Mouse (Mus musculus): ENCODE data around the gene Ckap2. TPM values are rescaled to one million over a fixed set of nuclear protein-coding genes. Genes with fewer than 3 reads are reported as not detected.
A peak's percentile ranks its signal among the peaks of the same experiment; 100 is the strongest.
"Not testable (repeated sequence)": the region's sequence is repeated elsewhere in the genome, so short reads cannot be mapped to it uniquely, and the experiment has no call there.

The Ckap2 gene
- total RNA-seq, 1 experiment from 2014 or later = 7.6 TPM

DNA sequence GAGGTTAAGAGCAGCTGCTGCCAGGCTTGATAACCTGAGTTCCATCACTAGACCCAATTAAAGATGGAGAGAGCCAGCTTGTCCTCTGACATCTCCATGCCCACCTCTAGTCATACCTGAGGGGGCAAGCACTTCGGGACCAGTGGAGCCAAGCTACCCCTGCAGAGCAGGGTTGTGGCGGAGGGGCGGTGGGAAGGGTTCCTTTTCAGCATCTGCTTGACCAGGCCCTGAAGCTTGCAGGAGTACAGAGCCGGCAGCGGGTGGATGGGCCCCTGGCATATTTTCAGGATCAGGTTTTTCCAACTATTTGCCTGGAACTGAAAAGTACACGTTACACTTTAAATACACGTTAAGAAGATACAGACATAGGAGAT is 37.3 kb downstream of the Ckap2 start:
- no peak for DNase-seq

DNA sequence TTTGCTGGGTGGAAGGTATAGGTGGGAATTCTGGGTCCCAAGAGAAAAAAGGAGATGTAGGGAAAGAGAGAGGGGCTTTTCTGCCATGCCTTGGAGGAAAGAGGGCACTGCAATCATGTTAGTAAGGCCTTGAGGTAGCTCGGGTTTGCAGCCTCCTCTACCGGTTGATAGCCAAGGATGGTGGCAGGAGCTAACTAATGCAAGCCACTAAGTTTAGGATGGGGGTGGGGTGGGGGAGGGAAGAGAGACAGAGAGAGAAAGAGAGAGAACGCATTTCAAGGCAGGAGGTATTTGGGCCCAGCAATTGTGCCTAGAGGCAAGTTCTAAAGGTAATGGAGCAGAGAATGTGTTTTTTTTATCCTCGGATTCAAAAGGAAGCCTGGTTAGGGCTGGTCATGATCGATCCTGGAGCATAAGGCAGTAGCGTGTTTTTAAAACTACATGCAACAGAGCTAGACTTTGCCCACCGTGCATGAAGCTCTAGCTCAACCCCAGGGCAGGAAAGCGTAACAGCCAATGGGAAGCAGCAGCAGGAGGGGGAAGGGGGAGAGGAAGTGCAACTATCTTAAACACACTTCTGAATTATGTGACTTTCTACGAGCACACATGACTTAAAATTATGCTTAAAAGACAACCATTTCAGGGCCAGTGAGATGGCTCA is 37.8 kb downstream of the Ckap2 start:
- no peak for DNase-seq

DNA sequence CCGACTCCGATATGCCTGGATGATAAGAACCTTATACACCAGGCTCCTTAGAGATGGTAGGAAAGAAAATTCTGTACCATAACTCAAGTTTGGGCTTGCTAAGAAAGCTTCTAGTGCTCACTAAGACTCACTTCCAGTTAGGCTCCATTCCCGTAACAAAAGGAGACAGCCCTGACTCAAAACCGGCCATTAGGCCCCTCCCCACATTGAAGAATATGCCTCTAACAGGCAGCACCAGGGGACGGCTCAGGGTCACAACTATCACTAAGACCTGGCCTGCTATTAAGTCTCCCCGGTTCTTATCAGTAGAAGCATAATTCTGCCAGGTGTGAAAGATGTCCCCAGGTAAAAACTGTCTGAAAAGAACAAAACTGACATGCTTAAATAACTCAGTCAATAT is 39.8 kb downstream of the Ckap2 start:
- no peak for DNase-seq

DNA sequence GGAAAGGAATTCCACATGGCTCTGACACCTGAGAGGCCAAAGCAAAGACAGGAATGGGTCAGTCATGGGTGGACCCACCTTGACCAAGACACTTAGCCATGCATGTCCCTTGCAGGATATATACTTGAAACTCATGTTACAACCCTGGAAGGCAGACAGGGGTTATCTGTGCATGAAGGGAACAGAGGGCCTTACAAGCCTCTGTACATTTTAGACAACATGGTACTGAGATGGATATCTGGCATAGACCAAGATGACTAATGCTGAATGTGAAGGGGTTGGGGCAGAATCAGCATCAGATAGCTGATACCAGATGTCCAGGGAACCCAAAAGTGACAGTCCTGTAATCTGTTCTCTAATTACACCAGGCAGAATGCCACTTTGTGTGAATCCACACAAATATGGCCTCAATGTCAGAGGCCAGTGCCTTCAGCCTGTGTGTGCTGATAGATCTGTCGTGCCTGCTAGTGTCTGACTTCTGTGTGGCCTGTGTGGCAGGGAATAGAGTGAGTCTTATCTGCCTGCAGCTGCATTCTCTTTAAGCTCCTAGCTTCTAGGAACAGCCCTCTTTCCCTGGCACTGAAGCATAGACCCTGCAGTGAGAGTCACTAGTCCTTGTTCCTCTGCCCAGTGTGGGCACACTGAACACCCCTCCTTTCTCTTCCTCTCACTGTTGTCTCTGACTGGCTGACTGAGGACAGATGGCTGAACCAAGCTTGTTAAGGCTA is 41.7 kb downstream of the Ckap2 start:
- no peak for DNase-seq

DNA sequence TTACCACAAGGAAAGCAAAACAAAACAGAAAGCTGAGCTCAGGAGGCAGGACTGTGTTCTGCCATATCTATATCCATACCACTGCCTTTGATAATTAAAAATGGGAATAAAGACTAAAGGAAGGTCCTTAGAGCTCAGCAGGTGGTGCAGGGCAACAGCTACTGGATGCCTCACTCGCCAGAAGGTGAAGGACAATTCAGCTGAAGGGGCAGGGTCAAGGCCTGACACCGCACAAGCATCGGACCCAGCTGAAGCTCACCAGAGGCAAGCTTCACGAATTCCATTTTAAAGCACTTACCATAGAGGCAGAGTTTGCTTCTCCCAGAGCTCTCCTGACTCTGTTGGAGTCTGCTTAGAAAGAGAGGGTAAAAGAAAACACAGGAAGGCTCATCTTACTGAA is 43.0 kb downstream of the Ckap2 start:
- DNase-seq = no peak

DNA sequence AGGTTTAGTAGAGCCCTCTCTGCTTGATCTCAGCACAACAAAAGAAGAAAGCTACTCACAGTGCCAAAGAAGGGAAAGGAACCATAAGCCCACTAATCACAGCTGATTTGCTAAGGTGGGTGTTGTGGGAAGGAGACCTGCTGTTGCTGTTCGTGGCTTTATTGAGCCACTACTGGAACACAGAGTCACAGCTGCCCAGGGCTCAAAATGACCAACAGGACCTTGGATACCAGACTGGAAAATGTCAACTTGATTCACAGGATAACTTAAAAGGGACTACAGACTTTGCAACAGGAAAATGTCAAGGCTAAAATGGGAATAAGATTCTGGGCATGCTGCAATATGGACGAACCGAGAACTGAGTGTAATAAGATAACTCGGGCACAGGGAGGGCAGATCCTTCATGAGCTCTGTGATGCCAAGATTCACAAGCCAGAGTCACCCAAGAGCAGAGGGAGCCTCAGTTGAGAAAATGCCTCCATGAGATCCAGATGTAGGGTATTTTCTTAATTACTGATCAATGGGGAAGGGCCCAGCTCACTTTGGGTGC is 43.7 kb downstream of the Ckap2 start:
- DNase-seq = peak; percentile 31

DNA sequence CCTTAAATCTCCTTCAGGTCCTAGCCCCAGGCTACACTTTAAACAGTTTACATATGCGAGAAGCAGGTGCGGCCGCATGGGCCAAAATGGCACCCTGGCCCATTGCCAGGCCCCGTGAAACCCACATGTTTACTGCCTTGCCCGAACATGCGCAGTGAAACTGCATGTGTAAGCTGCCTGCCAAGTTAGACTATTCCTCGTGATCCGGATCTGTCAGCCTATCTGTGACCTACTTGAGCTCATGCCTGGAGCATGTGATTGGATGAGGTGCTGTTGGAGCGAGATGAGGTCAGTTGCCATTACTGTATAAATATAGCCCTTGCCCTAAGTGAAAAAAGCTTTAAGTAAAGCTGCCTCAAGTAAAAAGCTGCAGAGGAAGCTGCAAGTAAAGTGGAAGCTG is 49.2 kb downstream of the Ckap2 start:
- not testable (repeated sequence) for DNase-seq

DNA sequence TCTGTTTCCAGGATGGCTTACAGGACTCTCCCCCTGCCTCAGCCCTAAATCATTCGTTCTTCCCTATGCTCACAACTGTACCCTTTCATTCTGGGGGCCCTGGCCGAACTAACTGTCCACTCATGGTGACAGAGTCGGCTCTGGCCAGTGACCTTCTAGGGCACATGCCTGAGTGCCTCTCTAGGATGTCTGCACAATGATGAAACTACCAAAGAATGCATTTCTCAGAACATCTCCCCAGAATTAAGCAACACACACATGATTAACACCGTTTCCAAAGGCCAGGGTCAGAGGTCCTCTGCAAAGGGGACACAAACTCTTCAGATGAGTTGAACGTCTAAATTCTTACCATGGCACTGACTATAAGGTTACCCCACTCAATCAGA is 50.9 kb downstream of the Ckap2 start:
- peak; percentile 18 for DNase-seq

DNA sequence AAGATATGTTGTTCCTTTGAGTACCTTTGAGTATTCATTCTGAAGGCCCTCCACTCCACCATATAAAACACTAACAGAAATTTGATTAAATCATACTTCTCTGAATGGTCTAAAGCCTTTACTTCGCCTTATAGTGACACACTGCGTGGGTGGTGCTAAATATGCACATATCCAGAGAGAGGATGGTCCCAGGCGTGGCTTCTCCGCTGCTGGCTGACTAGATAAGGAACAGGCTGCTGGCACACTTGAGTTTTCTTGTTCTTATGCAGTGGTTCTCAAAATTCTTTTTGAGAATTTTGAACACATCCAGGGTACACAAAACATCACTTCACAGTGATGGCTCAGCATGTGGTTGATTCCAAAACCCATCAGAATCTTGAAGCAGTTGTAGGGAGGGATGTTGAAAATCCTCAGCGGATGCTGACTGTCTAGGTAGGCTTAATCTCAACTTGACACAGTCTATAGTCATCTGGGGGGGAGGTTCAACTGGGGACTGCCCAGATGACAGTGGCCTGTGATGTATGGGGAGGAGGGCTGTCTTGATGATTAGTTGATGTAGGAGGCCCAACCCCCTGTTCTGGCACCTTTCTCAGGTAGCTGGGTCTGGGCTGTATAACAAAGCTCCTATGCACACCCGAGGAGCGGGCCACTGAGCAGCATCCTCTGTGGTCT is 51.4 kb downstream of the Ckap2 start:
- no peak for DNase-seq

DNA sequence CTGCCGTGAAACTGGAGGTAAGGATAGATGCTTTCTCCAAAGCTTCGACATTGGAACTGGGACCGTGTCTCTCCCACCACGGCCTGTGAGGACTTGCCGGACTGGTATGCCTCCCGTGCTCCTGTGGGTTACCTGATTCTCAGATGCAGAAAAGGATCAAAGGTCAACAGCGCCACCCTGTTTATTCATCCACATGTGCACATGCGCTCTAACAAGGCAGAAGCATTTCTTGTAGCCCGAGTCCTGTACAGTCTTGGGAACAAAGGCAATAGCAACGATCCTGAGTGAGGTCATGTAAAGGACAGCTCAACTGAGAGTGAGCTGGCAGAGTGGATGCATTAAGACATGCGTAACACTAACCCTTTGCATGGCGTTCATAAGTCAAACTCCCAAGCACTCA is 53.6 kb downstream of the Ckap2 start:
- DNase-seq = no peak

DNA sequence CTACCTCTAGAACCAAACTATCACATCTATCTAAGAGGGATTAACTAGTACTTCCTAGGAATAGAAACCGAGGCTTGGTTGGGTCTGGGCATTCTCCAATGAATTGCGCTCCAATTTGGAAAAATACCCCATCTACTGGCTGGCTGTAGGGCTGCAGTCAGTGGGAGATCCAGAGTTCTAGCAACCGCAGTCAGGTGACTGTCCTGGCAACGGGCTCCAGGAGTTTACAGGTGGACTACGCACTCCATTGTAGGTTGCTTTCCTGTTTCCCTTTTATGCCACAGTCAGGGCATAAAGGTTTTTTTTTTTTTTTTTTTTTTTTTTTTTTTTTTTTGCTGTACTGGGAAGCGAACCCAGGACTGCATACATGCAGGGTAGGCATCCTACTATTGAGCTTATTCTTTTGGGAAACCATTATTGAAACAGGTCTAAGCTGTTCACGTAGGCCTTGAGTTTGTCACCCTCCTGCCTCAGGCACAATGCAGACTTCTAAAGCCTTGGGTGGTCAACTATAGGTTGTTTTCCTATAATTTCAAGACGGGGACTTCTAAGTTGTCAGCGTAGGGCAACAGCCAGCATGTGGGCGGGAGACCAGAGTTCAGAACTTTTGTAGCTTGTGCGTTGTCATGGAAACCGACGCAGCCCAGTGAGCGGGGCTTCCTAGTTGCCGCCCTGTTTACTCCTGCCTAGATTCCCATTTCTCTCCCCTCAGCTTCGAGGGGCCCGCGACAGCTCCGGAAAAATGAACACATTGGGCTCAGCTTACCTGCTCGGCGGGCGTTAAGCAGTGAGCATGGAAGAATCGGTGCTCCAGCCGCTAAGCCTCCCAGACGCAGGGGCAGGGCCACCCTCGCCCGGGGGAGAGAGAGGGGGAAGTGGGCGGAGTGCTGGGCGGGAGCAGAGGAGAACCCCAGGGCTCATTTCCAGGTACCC is 61.1 kb downstream of the Ckap2 start, which contains the start of gene Nek5:
Gene Nek5, minus strand, starts transcription at position 834 of the 933 bp plus-strand sequence.
- peak; percentile 56 for DNase-seq

Other genes with a start within 250 kb of the Ckap2 start
- not detected in 2 replicates for gene Defb35, start 247.5 kb downstream of the Ckap2 start, total RNA-seq (2021)
- gene Defb13, start 239.1 kb downstream of the Ckap2 start, total RNA-seq (2021) = not detected in 2 replicates
- not detected in 2 replicates for gene Fam90a1a, start 227.1 kb downstream of the Ckap2 start, total RNA-seq (2021)
- gene Ccdc70, start 216.0 kb downstream of the Ckap2 start, total RNA-seq (2021) = not detected in 2 replicates
- gene Atp7b, start 125.5 kb downstream of the Ckap2 start, total RNA-seq (2021) = 1.3 and 1.5 TPM in 2 replicates
- 32.2 and 36.3 TPM in 2 replicates for gene Alg11, start 125.1 kb downstream of the Ckap2 start, total RNA-seq (2021)
- 3.7 and 4.8 TPM in 2 replicates for gene Nek5, start 60.8 kb downstream of the Ckap2 start, total RNA-seq (2021)
- gene Nek3, start 19.4 kb downstream of the Ckap2 start, total RNA-seq (2021) = 6.6 and 7.8 TPM in 2 replicates
- gene Vps36, start 7.0 kb upstream of the Ckap2 start, total RNA-seq (2021) = 35.5 and 40.7 TPM in 2 replicates
- gene Thsd1, start 41.5 kb upstream of the Ckap2 start, total RNA-seq (2021) = 3.7 and 4.3 TPM in 2 replicates
- not detected in 2 replicates for gene Tpte, start 97.6 kb upstream of the Ckap2 start, total RNA-seq (2021)
- gene Slc25a15, start 212.8 kb upstream of the Ckap2 start, total RNA-seq (2021) = 16.7 and 18.3 TPM in 2 replicates
- 33.6 and 38.0 TPM in 2 replicates for gene Mrps31, start 225.5 kb upstream of the Ckap2 start, total RNA-seq (2021)

Data from adrenal gland, postnatal 25 days (tissue).